Mouse (Mus musculus): ENCODE measurements around the gene Syne1.

The Syne1 gene

GRCm38 (mm10) chr10:5309961-5310713, 241.1 kb downstream of the Syne1 start:
- in situ Hi-C loops (cut with MboI, MseI), result no loop called here

DNA sequence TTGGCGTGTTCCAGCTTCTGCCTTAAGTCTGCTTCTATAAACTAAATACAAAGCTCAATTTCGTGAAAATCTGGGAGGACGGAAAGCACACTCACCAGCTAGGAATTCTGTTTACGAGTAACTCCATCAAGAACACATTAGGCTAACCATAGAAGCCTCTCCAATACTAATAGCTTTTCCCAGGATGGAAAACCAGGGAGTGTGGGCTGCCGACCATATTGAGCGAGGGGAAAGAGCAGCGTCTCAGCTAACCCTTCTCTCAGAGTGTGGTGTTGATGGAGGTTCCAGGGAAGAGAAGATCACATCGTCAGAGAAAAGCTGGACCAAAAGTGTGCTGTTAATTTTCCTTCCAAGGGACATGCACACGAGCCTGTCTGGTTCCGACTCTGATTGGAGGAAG, 241.9 kb downstream of the Syne1 start:
- in situ Hi-C loops (cut with MboI, MseI), result no loop called here

GRCm38 (mm10) chr10:5305555-5305954, 245.7 kb downstream of the Syne1 start:
- in situ Hi-C loops (cut with MboI, MseI), result no loop called here

DNA sequence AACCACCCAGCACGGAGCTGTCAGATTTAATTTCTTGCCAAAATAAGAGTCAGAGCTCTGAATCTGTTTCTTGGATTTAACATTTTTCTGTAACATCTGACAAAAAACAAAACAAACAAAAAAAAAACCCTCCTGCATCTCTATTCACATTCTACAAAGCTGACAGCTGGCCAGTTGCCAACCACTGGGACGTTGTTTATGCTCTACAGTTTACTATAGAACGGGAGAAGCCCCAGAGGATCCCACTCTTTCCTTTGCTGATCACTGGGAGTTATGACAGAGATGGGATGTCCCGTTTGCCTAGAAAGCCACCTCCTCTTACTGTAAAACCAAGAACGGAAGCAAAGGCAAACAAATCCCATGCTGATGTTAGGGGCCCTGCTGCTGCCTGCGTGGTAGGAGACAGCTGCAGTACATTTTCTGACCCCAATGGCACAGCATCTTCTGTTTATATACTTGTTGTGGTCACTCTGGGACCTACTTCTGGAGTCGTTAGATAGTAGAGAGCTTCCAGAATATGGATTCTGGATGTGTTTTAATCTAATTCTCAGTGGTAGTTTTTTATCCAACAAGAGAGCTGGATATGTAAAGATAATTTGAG, 255.9 kb downstream of the Syne1 start:
- in situ Hi-C loops (cut with MboI, MseI), result no loop called here

- in situ Hi-C loops (cut with MboI, MseI), result no loop called here
Observed at GRCm38 (mm10) chr10:5289575-5289909, 261.7 kb downstream of the Syne1 start.

GRCm38 (mm10) chr10:5288716-5289574, 262.3 kb downstream of the Syne1 start:
- in situ Hi-C loops (cut with MboI, MseI), result no loop called here

DNA sequence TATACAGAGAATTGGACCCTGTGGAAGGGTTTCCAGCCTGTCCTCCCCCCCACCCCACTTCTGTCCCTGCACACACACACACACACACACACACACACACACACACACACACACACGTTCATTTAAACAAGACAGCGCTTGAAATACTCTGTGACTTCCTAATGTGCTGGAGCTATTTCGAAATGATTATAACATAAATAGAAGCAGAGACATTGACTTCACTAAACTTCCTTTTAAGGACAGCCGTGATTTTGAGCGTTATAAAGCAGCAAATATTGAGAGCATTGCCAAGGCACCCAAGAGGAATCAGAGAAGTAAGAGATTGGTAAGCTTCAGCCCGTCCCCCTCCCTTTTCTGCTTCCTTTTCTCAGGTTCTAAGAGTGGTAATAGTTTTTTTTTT, 263.0 kb downstream of the Syne1 start:
- in situ Hi-C loops (cut with MboI, MseI), result no loop called here

DNA sequence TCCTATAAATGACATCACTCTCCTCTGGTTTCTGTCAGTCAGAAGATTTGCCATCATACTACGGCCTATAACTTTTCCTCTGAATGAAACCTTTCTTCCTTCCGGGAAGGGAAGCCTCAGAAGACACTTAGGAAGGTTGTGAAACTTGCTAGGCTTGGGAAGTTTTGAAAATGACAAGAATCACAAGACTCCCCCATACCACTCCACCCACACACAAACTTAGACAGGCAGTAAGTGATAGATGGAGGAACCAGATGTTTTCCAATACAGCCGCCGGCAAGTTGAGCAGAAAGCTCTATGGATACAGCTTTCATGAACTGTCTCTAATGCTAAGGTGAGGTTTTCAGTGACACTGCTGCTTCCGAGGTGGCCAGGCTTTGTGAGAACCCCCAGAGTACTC, 275.5 kb downstream of the Syne1 start:
- in situ Hi-C loops (cut with MboI, MseI), result no loop called here

GRCm38 (mm10) chr10:5270641-5271040, 280.6 kb downstream of the Syne1 start:
- in situ Hi-C loops (cut with MboI, MseI), result no loop called here

- in situ Hi-C loops (cut with MboI, MseI), result no loop called here
Observed at GRCm38 (mm10) chr10:5264418-5264817, 286.9 kb downstream of the Syne1 start.

DNA sequence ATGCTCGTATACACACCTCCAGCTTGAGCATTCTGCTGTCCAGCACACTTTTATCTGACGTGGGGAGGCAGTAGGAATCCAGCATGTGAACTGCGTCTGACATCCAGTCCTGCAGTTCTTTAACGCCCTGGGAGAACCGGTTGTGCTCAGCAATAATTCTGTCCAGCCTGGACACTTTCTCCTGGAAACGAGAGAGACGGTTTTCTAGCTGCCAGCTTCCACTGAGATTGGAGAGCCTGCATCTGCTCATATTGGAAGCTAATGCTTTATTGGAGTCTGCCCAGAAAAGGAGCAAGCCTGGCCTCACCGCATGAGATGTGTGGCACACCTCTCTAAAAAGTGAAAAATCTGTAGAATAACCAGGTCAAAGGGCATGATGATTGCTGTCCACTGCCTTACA, 288.6 kb downstream of the Syne1 start:
- in situ Hi-C loops (cut with MboI, MseI), result no loop called here

DNA sequence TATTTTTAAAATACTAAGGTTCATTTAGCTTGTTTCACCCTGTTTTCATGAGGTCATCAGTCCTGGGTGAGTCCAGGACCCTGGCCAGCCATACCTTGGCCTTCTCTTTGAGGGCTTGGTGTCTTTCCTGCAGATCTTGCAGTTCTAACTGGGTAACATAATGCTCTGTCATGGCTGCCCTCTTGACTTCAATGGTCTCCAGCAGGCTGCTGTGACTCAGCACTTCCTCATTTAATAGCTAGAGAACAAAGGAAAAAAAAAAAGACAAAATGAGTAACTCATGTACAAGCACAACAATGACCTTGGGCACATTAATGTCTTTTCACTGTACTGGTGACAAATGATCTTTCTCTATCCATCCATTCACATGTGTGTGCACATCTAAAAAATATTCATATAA, 294.6 kb downstream of the Syne1 start:
- in situ Hi-C loops (cut with MboI, MseI), result no loop called here

GRCm38 (mm10) chr10:5253752-5254151, 297.5 kb downstream of the Syne1 start:
- in situ Hi-C loops (cut with MboI, MseI), result no loop called here

DNA sequence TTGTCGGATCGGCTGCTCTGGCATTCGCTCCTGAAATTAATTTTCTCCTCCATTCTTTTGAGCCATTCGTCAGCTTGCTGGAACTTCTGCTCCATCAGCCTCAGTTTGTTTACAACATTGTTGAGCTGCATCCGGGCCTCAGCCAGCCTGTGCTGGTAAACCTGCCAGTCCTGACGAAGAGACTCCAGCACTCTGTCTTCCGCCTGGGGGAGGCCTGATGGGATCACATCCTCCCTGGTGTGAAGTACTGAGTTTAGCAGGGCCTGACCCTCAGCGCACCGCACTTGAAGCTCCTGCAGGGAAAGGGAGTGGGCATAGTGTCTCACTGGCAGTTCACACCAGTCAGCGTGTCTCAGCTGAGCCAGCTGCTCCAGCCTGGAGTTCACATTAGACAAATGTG, 300.6 kb downstream of the Syne1 start:
- in situ Hi-C loops (cut with MboI, MseI), result no loop called here

DNA sequence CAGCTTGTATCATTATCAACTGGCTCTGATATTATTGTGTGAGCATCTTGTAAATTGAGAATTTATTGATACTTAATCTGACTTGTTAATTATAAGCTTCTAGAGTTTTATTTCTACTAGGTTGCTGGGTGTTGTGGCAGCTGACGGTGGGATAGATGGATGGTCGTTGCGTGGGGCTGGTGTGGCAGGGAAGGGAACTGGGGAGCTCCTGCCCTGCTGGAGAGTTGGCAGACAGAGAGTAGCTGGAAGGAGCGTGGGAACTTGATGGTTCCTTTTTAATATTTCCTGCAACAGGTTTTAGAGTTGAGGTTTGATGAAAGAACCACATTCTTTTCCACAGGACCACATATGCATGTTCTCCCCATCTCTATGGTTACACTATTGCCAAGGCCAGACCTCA, 311.6 kb downstream of the Syne1 start:
- in situ Hi-C loops (cut with MboI, MseI), result no loop called here

DNA sequence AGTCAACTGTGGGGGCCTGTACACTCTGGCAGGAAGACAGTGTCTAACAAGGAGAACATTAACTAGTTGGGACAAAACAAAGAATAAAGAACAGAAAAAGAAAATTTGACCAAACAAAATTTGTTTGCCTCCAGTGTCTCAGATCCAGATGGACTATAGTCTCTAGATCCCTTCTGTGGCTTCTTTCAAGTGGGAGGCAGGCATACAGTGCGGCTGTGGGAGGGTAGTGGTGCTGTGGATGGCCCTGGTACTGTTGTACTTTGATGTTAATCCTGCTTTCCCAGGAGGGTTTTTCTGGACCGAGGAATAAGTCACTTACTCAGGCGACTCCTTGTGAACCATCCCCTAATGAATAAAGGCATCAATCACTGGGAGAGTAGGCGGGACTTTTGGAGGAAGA, 314.4 kb downstream of the Syne1 start:
- in situ Hi-C loops (cut with MboI, MseI), result no loop called here

DNA sequence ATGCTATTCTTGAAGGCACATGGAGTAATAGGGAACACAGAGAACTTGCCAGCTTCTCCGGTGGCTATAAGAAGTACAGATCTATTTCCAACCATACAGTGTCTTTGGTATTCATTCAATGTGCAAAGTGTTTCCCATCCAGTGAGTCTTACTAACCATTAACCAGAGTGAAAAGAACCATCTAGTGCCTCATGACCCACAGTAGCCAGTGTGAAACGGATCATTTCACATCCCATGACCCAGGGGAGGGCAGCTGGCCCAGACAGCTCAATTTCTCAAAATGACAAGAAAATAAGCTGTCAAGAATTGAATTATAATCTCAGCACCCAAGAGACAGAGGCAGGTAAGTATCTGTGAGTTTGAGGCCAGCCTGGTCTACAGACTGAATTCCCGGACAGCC, 315.1 kb downstream of the Syne1 start:
- in situ Hi-C loops (cut with MboI, MseI), result no loop called here

- in situ Hi-C loops (cut with MboI, MseI), result no loop called here
Observed at GRCm38 (mm10) chr10:5234721-5235501, 316.4 kb downstream of the Syne1 start.

DNA sequence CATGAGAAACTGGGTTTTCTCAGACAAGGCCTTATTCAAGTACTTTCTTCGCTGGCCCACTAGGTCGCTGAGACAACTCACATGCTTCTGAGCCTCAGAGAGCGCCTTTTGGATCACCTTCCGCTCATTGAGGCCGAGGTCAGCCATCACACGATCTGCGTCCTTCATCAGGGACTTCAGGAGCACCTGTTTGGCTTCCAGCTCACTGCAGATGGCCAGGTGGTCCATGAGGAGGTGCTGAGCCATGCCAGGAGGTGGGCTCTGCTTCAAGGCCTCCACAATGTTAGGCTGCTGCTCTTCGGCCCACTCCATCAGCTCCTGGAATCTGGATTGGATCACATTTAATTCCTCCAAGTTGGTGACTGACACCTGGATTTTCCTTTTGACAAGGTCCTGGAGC, 322.2 kb downstream of the Syne1 start:
- in situ Hi-C loops (cut with MboI, MseI), result no loop called here

GRCm38 (mm10) chr10:5227395-5228076, 323.7 kb downstream of the Syne1 start:
- in situ Hi-C loops (cut with MboI, MseI), result no loop called here

DNA sequence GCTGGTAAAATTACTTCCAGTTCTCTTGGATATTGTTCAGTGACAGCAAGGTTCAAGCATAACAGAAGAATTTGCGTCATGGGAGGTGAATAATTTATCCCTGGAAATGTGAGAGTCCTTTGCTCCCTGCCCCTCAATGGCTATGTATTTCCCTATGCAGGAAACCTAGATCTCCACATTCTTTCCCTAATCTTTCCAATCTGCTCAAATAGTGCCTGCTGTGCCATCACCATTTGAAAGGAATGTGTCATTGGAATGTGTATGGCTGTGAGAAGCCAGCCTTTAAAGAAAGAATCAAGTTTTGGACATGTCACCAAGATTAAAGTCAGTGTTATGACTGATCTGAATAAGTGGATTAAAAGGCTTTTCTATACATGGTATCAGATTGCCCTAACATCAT, 335.3 kb downstream of the Syne1 start:
- in situ Hi-C loops (cut with MboI, MseI), result no loop called here

All from regulatory T cell (primary cell).